In the genomic region with DNA sequence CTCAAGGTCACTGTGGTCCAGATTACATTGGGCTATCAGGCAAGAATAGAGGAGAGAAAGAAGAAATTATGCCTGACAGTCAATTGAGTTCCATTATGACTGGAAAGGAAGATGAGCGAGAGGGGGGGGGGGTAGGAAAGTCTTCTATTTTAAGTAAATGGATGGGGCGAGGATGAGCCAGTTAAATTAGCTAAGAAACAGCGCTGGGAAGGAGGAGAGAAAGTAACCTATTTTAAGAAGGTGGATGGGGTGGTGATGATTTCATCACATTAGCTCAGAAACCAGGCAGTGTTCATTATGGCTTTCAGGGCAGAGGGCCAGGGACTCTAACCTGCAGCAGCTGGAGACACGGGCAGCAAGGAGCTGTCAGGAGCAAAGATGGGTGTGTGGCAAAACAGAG, we compare ENCODE assay signal across 25 mouse cellular contexts. TPM values are rescaled to one million over a fixed set of nuclear protein-coding genes. Genes with fewer than 3 reads are reported as not detected.
DNase-seq lines count a peak whose midpoint lies in the region; ATAC-seq and TF ChIP-seq lines count a peak whose summit lies in the region.
"Had no signal": no experiment of that assay in that cellular context is flagged by ENCODE, and none has a peak within 500 bp of the region (broad histone marks: within the 10 kb centered on the region; RNA-seq: fewer than 3 reads in every experiment).

No protein-coding gene starts in this region.

- no peaks in the 10 kb centered on the region for H3K9me3 ChIP-seq in midbrain, postnatal 0 days (ENCODE audit: low read length)
- no peaks in the 10 kb centered on the region for H3K9me3 ChIP-seq in midbrain, embryonic 14.5 days (ENCODE audit: control insufficient read depth, low read length)
- H3K9me3 ChIP-seq in hindbrain, embryonic 14.5 days (ENCODE audit: control insufficient read depth, low read length), result no peaks in the 10 kb centered on the region

- H3K36me3 ChIP-seq in midbrain, postnatal 0 days (ENCODE audit: insufficient read depth, low read length), result no peaks in the 10 kb centered on the region
- H3K36me3 ChIP-seq in midbrain, embryonic 14.5 days (ENCODE audit: control insufficient read depth, insufficient read depth, low read length), result no peaks in the 10 kb centered on the region
- H3K36me3 ChIP-seq in hindbrain, embryonic 14.5 days (replicated peaks; ENCODE audit: control insufficient read depth, insufficient read depth), result no peaks in the 10 kb centered on the region
- H3K36me3 ChIP-seq: embryonic facial prominence, embryonic 15.5 days; heart, embryonic 12.5 days; hindbrain, embryonic 12.5 days; limb, embryonic 12.5 days; liver, embryonic 12.5 days; midbrain, embryonic 10.5 days had no signal

- 0 out of 2 replicates have a peak overlapping the region, but pooled peaks have one; percentile 8 for H3K9ac ChIP-seq in midbrain, postnatal 0 days (replicated peaks; ENCODE audit: low read length, poor library complexity, severe bottlenecking)
- no peak overlapping the region for H3K9ac ChIP-seq in midbrain, embryonic 14.5 days (replicated peaks; ENCODE audit: low read length)
- H3K9ac ChIP-seq in hindbrain, embryonic 14.5 days, result no peak overlapping the region
- H3K9ac ChIP-seq: embryonic facial prominence, embryonic 15.5 days; heart, embryonic 12.5 days; hindbrain, embryonic 12.5 days; limb, embryonic 12.5 days; liver, embryonic 12.5 days had no signal

- 90% methylated on average over 4 of the region's 4 CpGs for WGBS in midbrain, postnatal 0 days
- 92% methylated on average over 4 of the region's 4 CpGs for WGBS in midbrain, embryonic 14.5 days
- WGBS in hindbrain, embryonic 14.5 days, result 91% methylated on average over 4 of the region's 4 CpGs

- DNase-seq in midbrain, postnatal 0 days (ENCODE audit: low spot score), result no peak
- no peak for DNase-seq in midbrain, embryonic 14.5 days
- DNase-seq in brain, adult 2 months (ENCODE audit: low read depth, low spot score), result peak; percentile 85
- peak; percentile 39 to 73 for DNase-seq in left cerebral cortex, postnatal 14 days (ENCODE audit: low spot score in 2 of 2)
- peak; percentile 27 for DNase-seq in right cerebral cortex, postnatal 25 days
- DNase-seq in gastrocnemius, adult 18-20 months (ENCODE audit: low spot score), result no peak
- DNase-seq in hindbrain, embryonic 14.5 days (ENCODE audit: low spot score), result no peak
- DNase-seq: adrenal gland, postnatal 25 days; cerebellum, adult 9-10 months; gastrocnemius, postnatal 10 days; heart, adult 18-20 months; heart, postnatal 10 days; kidney, adult 2 months; lung, adult 18-20 months; lung, postnatal 10 days had no signal

- H3K4me2 ChIP-seq in midbrain, postnatal 0 days (ENCODE audit: low read depth, low read length, poor library complexity, severe bottlenecking), result no peak overlapping the region
- H3K4me2 ChIP-seq in midbrain, embryonic 14.5 days (ENCODE audit: low read length), result no peak overlapping the region
- no peak overlapping the region for H3K4me2 ChIP-seq in hindbrain, embryonic 14.5 days (replicated peaks)
- H3K4me2 ChIP-seq: embryonic facial prominence, embryonic 15.5 days; heart, embryonic 12.5 days; hindbrain, embryonic 12.5 days; limb, embryonic 12.5 days; liver, embryonic 12.5 days had no signal

- H3K4me1 ChIP-seq in midbrain, postnatal 0 days (ENCODE audit: insufficient read depth, low read length), result no peaks in the 10 kb centered on the region
- H3K4me1 ChIP-seq in midbrain, embryonic 14.5 days (ENCODE audit: control insufficient read depth, insufficient read depth, low read length), result no peaks in the 10 kb centered on the region
- 0 out of 2 replicates have a peak, but pooled peaks cover 5% of the 10 kb centered on the region for H3K4me1 ChIP-seq in hindbrain, embryonic 14.5 days (replicated peaks; ENCODE audit: control insufficient read depth, insufficient read depth, low read length)
- H3K4me1 ChIP-seq: embryonic facial prominence, embryonic 15.5 days; limb, embryonic 12.5 days; liver, embryonic 12.5 days had no signal

- no peaks in the 10 kb centered on the region for H3K27me3 ChIP-seq in midbrain, postnatal 0 days (ENCODE audit: insufficient read depth, low read length)
- no peaks in the 10 kb centered on the region for H3K27me3 ChIP-seq in midbrain, embryonic 14.5 days (ENCODE audit: control insufficient read depth, insufficient read depth, low read length)
- no peaks in the 10 kb centered on the region for H3K27me3 ChIP-seq in hindbrain, embryonic 14.5 days (ENCODE audit: control insufficient read depth, insufficient read depth, low read length)
- H3K27me3 ChIP-seq: embryonic facial prominence, embryonic 15.5 days; heart, embryonic 12.5 days; hindbrain, embryonic 12.5 days; limb, embryonic 12.5 days; liver, embryonic 12.5 days had no signal

- no peak overlapping the region for H3K4me3 ChIP-seq in midbrain, postnatal 0 days (ENCODE audit: low read depth, low read length)
- no peak overlapping the region for H3K4me3 ChIP-seq in midbrain, embryonic 14.5 days (replicated peaks; ENCODE audit: low read depth, low read length)
- H3K4me3 ChIP-seq in hindbrain, embryonic 14.5 days (replicated peaks; ENCODE audit: low read length), result no peak overlapping the region
- H3K4me3 ChIP-seq: embryonic facial prominence, embryonic 15.5 days; heart, embryonic 12.5 days; hindbrain, embryonic 12.5 days; limb, embryonic 12.5 days; liver, embryonic 12.5 days; midbrain, embryonic 10.5 days had no signal

- no peak overlapping the region for H3K27ac ChIP-seq in midbrain, postnatal 0 days (ENCODE audit: low read depth, low read length)
- H3K27ac ChIP-seq in midbrain, embryonic 14.5 days (replicated peaks; ENCODE audit: low read depth, low read length), result no peak overlapping the region
- no peak overlapping the region for H3K27ac ChIP-seq in hindbrain, embryonic 14.5 days
- H3K27ac ChIP-seq: embryonic facial prominence, embryonic 15.5 days; hindbrain, embryonic 12.5 days; kidney, postnatal 0 days; limb, embryonic 12.5 days; liver, embryonic 12.5 days; midbrain, embryonic 10.5 days; stomach, postnatal 0 days had no signal

- intact Hi-C loops in left cerebral cortex, postnatal 14 days (cut with DNase I), result no loop called here

- no peak for ATAC-seq in midbrain, postnatal 0 days (ENCODE audit: low FRiP score)
- no peak for ATAC-seq in midbrain, embryonic 14.5 days (ENCODE audit: low FRiP score, low TSS enrichment)
- no peak for ATAC-seq in hindbrain, embryonic 14.5 days (ENCODE audit: low FRiP score)
- ATAC-seq: forebrain, embryonic 14.5 days; inflammation-experienced regulatory T-cells, adult 6 months; liver, embryonic 12.5 days had no signal

- TF ChIP-seq CTCF in midbrain, postnatal 0 days (IDR thresholded peaks at IDR 0.05), result no peak

RNA-seq across cellular contexts. Expression of gene Cdc42se2, which starts 36.0 kb away (rescaled TPM):
- total RNA-seq in midbrain, postnatal 0 days (2014; rRNA removed), result 134 and 137 TPM in 2 replicates
- 130 and 134 TPM in 2 replicates for polyA plus RNA-seq in midbrain, postnatal 0 days (2015; fragmentation: Nextera tagmentation; extraction: Ambion mirVana)
- 147 and 201 TPM in 2 replicates for polyA plus RNA-seq in midbrain, embryonic 14.5 days (2014; fragmentation: Nextera tagmentation; extraction: Ambion mirVana)
- 100 to 1,000 TPM; 175 to 185 TPM for total RNA-seq in left cerebral cortex, postnatal 14 days (2021)
- 10 to 100 TPM; 14.2 to 17.1 TPM for total RNA-seq in gastrocnemius, adult 18-20 months (2021)
- polyA plus RNA-seq in hindbrain, embryonic 14.5 days (2014; fragmentation: Nextera tagmentation; extraction: Ambion mirVana), result 147 and 171 TPM in 2 replicates

RNA-seq across cellular contexts. Expression of gene Lyrm7, which starts 37.2 kb away (rescaled TPM):
- total RNA-seq in midbrain, postnatal 0 days (2014; rRNA removed), result 3.2 and 5.2 TPM in 2 replicates
- 7.9 and 8.8 TPM in 2 replicates for polyA plus RNA-seq in midbrain, postnatal 0 days (2015; fragmentation: Nextera tagmentation; extraction: Ambion mirVana)
- 14.4 and 15.6 TPM in 2 replicates for polyA plus RNA-seq in midbrain, embryonic 14.5 days (2014; fragmentation: Nextera tagmentation; extraction: Ambion mirVana)
- 10 to 100 TPM; 19.5 to 25.9 TPM for total RNA-seq in left cerebral cortex, postnatal 14 days (2021)
- 10 to 100 TPM; 18.6 to 19.1 TPM for total RNA-seq in gastrocnemius, adult 18-20 months (2021)
- polyA plus RNA-seq in hindbrain, embryonic 14.5 days (2014; fragmentation: Nextera tagmentation; extraction: Ambion mirVana), result 11.8 and 12.6 TPM in 2 replicates

RNA-seq across cellular contexts. Expression of gene Hint1, which starts 42.7 kb away (rescaled TPM):
- 475 and 586 TPM in 2 replicates for total RNA-seq in midbrain, postnatal 0 days (2014; rRNA removed)
- 1,006 and 1,130 TPM in 2 replicates for polyA plus RNA-seq in midbrain, postnatal 0 days (2015; fragmentation: Nextera tagmentation; extraction: Ambion mirVana)
- 751 and 917 TPM in 2 replicates for polyA plus RNA-seq in midbrain, embryonic 14.5 days (2014; fragmentation: Nextera tagmentation; extraction: Ambion mirVana)
- total RNA-seq in left cerebral cortex, postnatal 14 days (2021), result 100 to 1,000 TPM; 276 TPM
- 100 to 1,000 TPM; 192 to 203 TPM for total RNA-seq in gastrocnemius, adult 18-20 months (2021)
- polyA plus RNA-seq in hindbrain, embryonic 14.5 days (2014; fragmentation: Nextera tagmentation; extraction: Ambion mirVana), result 791 and 878 TPM in 2 replicates

Comparison
In these comparisons a context has a peak if more than half of its experiments do, and no peak if none do; other contexts are left out.
1. DNase-seq: peak in brain, adult 2 months (single experiment), left cerebral cortex, postnatal 14 days (2 of 2) and right cerebral cortex, postnatal 25 days (single experiment); none in midbrain, postnatal 0 days (single experiment), midbrain, embryonic 14.5 days (single experiment), gastrocnemius, adult 18-20 months (single experiment) and hindbrain, embryonic 14.5 days (single experiment).